Mouse (Mus musculus): Measurements from ENCODE around the gene Ndufa4l2. TPM values are rescaled to one million over a fixed set of nuclear protein-coding genes. Genes with fewer than 3 reads are reported as not detected.
A peak's percentile ranks its signal among the peaks of the same experiment; 100 is the strongest.

The Ndufa4l2 gene
- polyA plus RNA-seq, 1 experiment from 2014 or later, result 59.8 TPM

DNA sequence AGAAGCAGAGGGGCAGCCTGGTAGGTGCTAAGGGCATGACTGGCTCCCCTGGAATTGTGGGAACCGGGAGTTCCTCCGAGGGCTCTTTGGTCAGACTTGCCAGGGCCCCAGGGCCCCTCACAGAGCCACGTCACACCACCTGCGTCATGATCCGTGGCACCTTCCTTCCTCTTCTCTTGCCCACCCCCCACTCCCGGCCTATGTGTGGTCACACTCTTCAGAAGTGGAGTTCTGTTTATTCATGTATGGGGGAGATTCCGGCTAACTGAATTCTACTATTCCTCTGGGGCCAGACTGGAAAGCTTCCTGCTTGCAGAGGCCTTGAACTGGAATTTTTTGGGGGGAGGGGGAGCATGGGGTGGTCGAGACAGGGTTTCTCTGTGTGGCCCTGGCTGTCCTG is 49.1 kb downstream of the Ndufa4l2 start:
- H3K36me3 ChIP-seq (ENCODE audit: control insufficient read depth, insufficient read depth), result 0 out of 2 replicates have a peak, but pooled peaks cover 3% of the 10 kb centered on the region
- 47% methylated on average over 8 of the region's 8 CpGs for WGBS

DNA sequence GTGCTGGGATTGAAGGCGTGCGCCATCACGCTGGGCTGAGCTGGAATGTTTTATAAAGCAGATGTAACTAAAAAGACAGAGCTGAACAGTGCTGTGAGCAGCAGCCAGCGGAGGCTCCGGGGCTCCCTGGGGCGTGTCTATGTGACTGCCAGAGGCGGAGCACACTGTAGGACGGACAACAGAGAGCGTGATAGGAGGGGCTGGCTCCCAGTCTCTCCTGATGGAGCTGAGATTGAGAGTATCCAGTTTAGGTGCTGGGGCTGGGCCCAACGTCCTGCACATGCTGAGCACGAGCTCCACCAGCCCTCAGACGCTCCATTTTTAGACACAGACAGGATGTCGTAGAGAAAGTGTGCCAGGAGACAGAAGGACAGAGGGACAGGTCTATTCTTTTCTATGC is 49.5 kb downstream of the Ndufa4l2 start:
- 19% methylated on average over 13 of the region's 13 CpGs for WGBS
- no peaks in the 10 kb centered on the region for H3K27me3 ChIP-seq (ENCODE audit: control insufficient read depth, insufficient read depth, low read length)
- H3K4me2 ChIP-seq (ENCODE audit: low read depth, low read length), result 0 out of 2 replicates have a peak overlapping the region, but pooled peaks have one; percentile 1
- peak; percentile 88 for ATAC-seq (replicated peaks; ENCODE audit: extremely low read depth, insufficient read depth, low FRiP score)
- H3K4me1 ChIP-seq (ENCODE audit: control insufficient read depth, insufficient read depth, low read length), result peaks cover 6% of the 10 kb centered on the region
- H3K9me3 ChIP-seq (replicated peaks; ENCODE audit: control insufficient read depth, low read length), result no peaks in the 10 kb centered on the region
- H3K36me3 ChIP-seq (ENCODE audit: control insufficient read depth, insufficient read depth), result 0 out of 2 replicates have a peak, but pooled peaks cover 3% of the 10 kb centered on the region
- 0 out of 2 replicates have a peak overlapping the region, but pooled peaks have one; percentile 4 for H3K27ac ChIP-seq (ENCODE audit: low read length)
- H3K4me3 ChIP-seq (ENCODE audit: low read length), result no peak overlapping the region
- no peak overlapping the region for H3K9ac ChIP-seq (ENCODE audit: low read length)

More for the DNA sequence above, 49.1 kb downstream of the Ndufa4l2 start:
- Histone ChIP-seq H3K27ac (ENCODE audit: low read length) (no peak overlapping the region), H3K9me3 (replicated peaks; ENCODE audit: control insufficient read depth, low read length) (no peaks in the 10 kb centered on the region), H3K4me1 (ENCODE audit: control insufficient read depth, insufficient read depth, low read length) (peaks cover 6% of the 10 kb centered on the region), H3K4me3 (ENCODE audit: low read length) (no peak overlapping the region), H3K27me3 (ENCODE audit: control insufficient read depth, insufficient read depth, low read length) (no peaks in the 10 kb centered on the region), H3K9ac (ENCODE audit: low read length) (no peak overlapping the region), H3K4me2 (ENCODE audit: low read depth, low read length) (no peak overlapping the region)
- 0 out of 2 replicates have a peak, but pooled peaks have one; percentile 25 for ATAC-seq (replicated peaks; ENCODE audit: extremely low read depth, insufficient read depth, low FRiP score)

Other genes with a start within 250 kb of the Ndufa4l2 start
- 148 and 152 TPM in 2 replicates for gene Dctn2, start 248.6 kb upstream of the Ndufa4l2 start, polyA plus RNA-seq (2015; fragmentation: Nextera tagmentation; extraction: Ambion mirVana)
- 11.4 and 11.7 TPM in 2 replicates for gene Mbd6, start 225.9 kb upstream of the Ndufa4l2 start, polyA plus RNA-seq (2015; fragmentation: Nextera tagmentation; extraction: Ambion mirVana)
- 80.4 and 81.2 TPM in 2 replicates for gene Mars, start 203.2 kb upstream of the Ndufa4l2 start, polyA plus RNA-seq (2015; fragmentation: Nextera tagmentation; extraction: Ambion mirVana)
- gene Arhgap9, start 193.0 kb upstream of the Ndufa4l2 start, polyA plus RNA-seq (2015; fragmentation: Nextera tagmentation; extraction: Ambion mirVana), result 7.5 and 15.9 TPM in 2 replicates
- 0.91 and 1.4 TPM in 2 replicates for gene Gli1, start 173.0 kb upstream of the Ndufa4l2 start, polyA plus RNA-seq (2015; fragmentation: Nextera tagmentation; extraction: Ambion mirVana)
- 0.04 TPM in 1 of 2 replicates, not detected in the other for gene Inhbe, start 160.6 kb upstream of the Ndufa4l2 start, polyA plus RNA-seq (2015; fragmentation: Nextera tagmentation; extraction: Ambion mirVana)
- gene Inhbc, start 144.5 kb upstream of the Ndufa4l2 start, polyA plus RNA-seq (2015; fragmentation: Nextera tagmentation; extraction: Ambion mirVana), result not detected in 2 replicates
- gene R3hdm2, start 134.6 kb upstream of the Ndufa4l2 start, polyA plus RNA-seq (2015; fragmentation: Nextera tagmentation; extraction: Ambion mirVana), result 22.6 and 29.9 TPM in 2 replicates
- gene Stac3, start 13.3 kb upstream of the Ndufa4l2 start, polyA plus RNA-seq (2015; fragmentation: Nextera tagmentation; extraction: Ambion mirVana), result 0.46 and 0.84 TPM in 2 replicates
- 127 and 132 TPM in 2 replicates for gene Shmt2, start 7.5 kb downstream of the Ndufa4l2 start, polyA plus RNA-seq (2015; fragmentation: Nextera tagmentation; extraction: Ambion mirVana)
- 1.2 and 1.4 TPM in 2 replicates for gene Nxph4, start 19.6 kb downstream of the Ndufa4l2 start, polyA plus RNA-seq (2015; fragmentation: Nextera tagmentation; extraction: Ambion mirVana)
- gene Lrp1, start 106.2 kb downstream of the Ndufa4l2 start, polyA plus RNA-seq (2015; fragmentation: Nextera tagmentation; extraction: Ambion mirVana), result 33.4 and 34.4 TPM in 2 replicates
- 36.1 and 36.7 TPM in 2 replicates for gene Stat6, start 128.0 kb downstream of the Ndufa4l2 start, polyA plus RNA-seq (2015; fragmentation: Nextera tagmentation; extraction: Ambion mirVana)
- gene Nemp1, start 151.9 kb downstream of the Ndufa4l2 start, polyA plus RNA-seq (2015; fragmentation: Nextera tagmentation; extraction: Ambion mirVana), result 8.3 and 8.7 TPM in 2 replicates
- gene Nab2, start 153.6 kb downstream of the Ndufa4l2 start, polyA plus RNA-seq (2015; fragmentation: Nextera tagmentation; extraction: Ambion mirVana), result 10.9 and 12.7 TPM in 2 replicates
- 0.21 and 1.8 TPM in 2 replicates for gene Myo1a, start 190.2 kb downstream of the Ndufa4l2 start, polyA plus RNA-seq (2015; fragmentation: Nextera tagmentation; extraction: Ambion mirVana)
- gene Tac2, start 209.5 kb downstream of the Ndufa4l2 start, polyA plus RNA-seq (2015; fragmentation: Nextera tagmentation; extraction: Ambion mirVana), result 0.74 TPM in 1 of 2 replicates, not detected in the other
- 1.4 and 1.6 TPM in 2 replicates for gene Zbtb39, start 224.6 kb downstream of the Ndufa4l2 start, polyA plus RNA-seq (2015; fragmentation: Nextera tagmentation; extraction: Ambion mirVana)
- gene Gpr182, start 236.8 kb downstream of the Ndufa4l2 start, polyA plus RNA-seq (2015; fragmentation: Nextera tagmentation; extraction: Ambion mirVana), result 16.1 and 19.0 TPM in 2 replicates
- not detected in 2 replicates for gene Rdh1, start 244.8 kb downstream of the Ndufa4l2 start, polyA plus RNA-seq (2015; fragmentation: Nextera tagmentation; extraction: Ambion mirVana)
- not detected in 2 replicates for gene Rdh16f1, start 244.8 kb downstream of the Ndufa4l2 start, polyA plus RNA-seq (2015; fragmentation: Nextera tagmentation; extraction: Ambion mirVana)

Measured in heart, embryonic 16.5 days (tissue).